Mouse (Mus musculus) CH12.LX (cell line): ENCODE measurements around the gene Pomp. TPM values are rescaled to one million over a fixed set of nuclear protein-coding genes. Genes with fewer than 3 reads are reported as not detected.

Source experiments
- DNase-seq: peaks from one replicate; pipeline ENCODE4 v3.0.0-alpha.2; 2013; ENCODE audit errors: extremely low read depth
- H3K27ac ChIP-seq: 2 replicates; pipeline ENCODE4 v1.5.1; 2012; ENCODE audit warnings: low read depth, mild to moderate bottlenecking, control low read depth, moderate library complexity; ENCODE audit not compliant: insufficient read depth
- H3K27me3 ChIP-seq: replicated peaks from 2 replicates; pipeline ENCODE3; 2012; ENCODE audit warnings: inconsistent platforms
- H3K36me3 ChIP-seq, 2 experiments: replicated peaks in 1 of 2; 2 replicates each; pipeline versions ENCODE3 to v1.6.1; 2012; ENCODE audit warnings: inconsistent platforms in 1 of 2, low read length in 1 of 2, mild to moderate bottlenecking in 1 of 2, mixed read lengths in 1 of 2, moderate library complexity in 1 of 2; ENCODE audit not compliant: control insufficient read depth in 1 of 2, insufficient read depth in 1 of 2
- H3K4me1 ChIP-seq, 2 experiments: 2 replicates each; pipeline ENCODE4 v1.6.1; 2012; ENCODE audit warnings: inconsistent platforms in 1 of 2, moderate library complexity in 1 of 2; ENCODE audit not compliant: insufficient read depth in 2 of 2, control insufficient read depth in 1 of 2
- H3K4me2 ChIP-seq: 2 replicates; pipeline ENCODE4 v1.6.1; 2012; ENCODE audit warnings: low read depth, mild to moderate bottlenecking, control low read depth; ENCODE audit not compliant: poor library complexity, insufficient read depth, severe bottlenecking
- H3K4me3 ChIP-seq, 3 experiments: fragments of 150-350 bp in 1 of 3; sonication (generic) in 1 of 3; replicated peaks in 1 of 3; 2 replicates each; pipeline versions ENCODE3 to v1.5.1; 2011 to 2012; ENCODE audit warnings: low read depth in 2 of 3, low read length in 2 of 3, mild to moderate bottlenecking in 2 of 3, moderate library complexity in 2 of 3, control low read depth in 1 of 3, improper control_type of control experiment in 1 of 3, inconsistent platforms in 1 of 3, mixed read lengths in 1 of 3; ENCODE audit not compliant: poor library complexity in 1 of 3
- H3K79me2 ChIP-seq: replicated peaks from 2 replicates; pipeline ENCODE4 v1.6.1; 2012; ENCODE audit warnings: mild to moderate bottlenecking, moderate library complexity; ENCODE audit not compliant: control insufficient read depth, poor library complexity, insufficient read depth, severe bottlenecking; ENCODE audit errors: extremely low read depth
- H3K9ac ChIP-seq: 2 replicates; pipeline ENCODE4 v1.6.1; 2012; ENCODE audit warnings: low read depth, mild to moderate bottlenecking, control low read depth, moderate library complexity; ENCODE audit not compliant: insufficient read depth
- H3K9me3 ChIP-seq: replicated peaks from 2 replicates; pipeline ENCODE3; 2012; ENCODE audit warnings: low read length, inconsistent platforms, mixed read lengths
- CHD1 ChIP-seq: IDR thresholded peaks from 2 replicates; pipeline ENCODE4 v1.6.1; 2012; ENCODE audit warnings: low read depth, low read length, improper control_type of control experiment, inconsistent platforms
- CHD2 ChIP-seq: IDR thresholded peaks from 2 replicates; pipeline ENCODE4 v1.6.1; 2011; ENCODE audit warnings: low read length, improper control_type of control experiment
- CTCF ChIP-seq, 2 experiments: IDR thresholded peaks in 1 of 2; conservative IDR thresholded peaks in 1 of 2; 2 replicates each; pipeline ENCODE4 v1.5.1; 2011 to 2012; ENCODE audit warnings: low read depth in 2 of 2, low read length in 2 of 2, improper control_type of control experiment in 1 of 2, inconsistent platforms in 1 of 2, mild to moderate bottlenecking in 1 of 2, moderate library complexity in 1 of 2
- E2F4 ChIP-seq: IDR thresholded peaks from 2 replicates; pipeline ENCODE4 v1.6.1; 2011; ENCODE audit warnings: low read depth, low read length, improper control_type of control experiment; ENCODE audit not compliant: insufficient replicate concordance
- ELF1 ChIP-seq: IDR thresholded peaks from 2 replicates; pipeline ENCODE4 v1.6.1; 2014; ENCODE audit warnings: low read depth, mild to moderate bottlenecking, inconsistent platforms, low read length, improper control_type of control experiment
- EP300 ChIP-seq: IDR thresholded peaks from 2 replicates; pipeline ENCODE4 v1.6.1; 2011; ENCODE audit warnings: low read length, improper control_type of control experiment
- HCFC1 ChIP-seq: IDR thresholded peaks from 2 replicates; pipeline ENCODE4 v1.6.1; 2012; ENCODE audit warnings: low read depth, mild to moderate bottlenecking, inconsistent platforms, low read length, improper control_type of control experiment
- JUND ChIP-seq: conservative IDR thresholded peaks from 2 replicates; pipeline ENCODE4 v1.6.1; 2011; ENCODE audit warnings: low read depth, low read length, improper control_type of control experiment
- PAX5 ChIP-seq: IDR thresholded peaks from 2 replicates; pipeline ENCODE4 v1.6.1; 2012; ENCODE audit warnings: low read length, inconsistent platforms, mixed read lengths
- POLR2A ChIP-seq: IDR thresholded peaks from 2 replicates; pipeline ENCODE4 v1.6.1; 2011; ENCODE audit warnings: low read depth, mild to moderate bottlenecking, improper control_type of control experiment, low read length
- RCOR1 ChIP-seq: conservative IDR thresholded peaks from 2 replicates; pipeline ENCODE4 v1.6.1; 2012; ENCODE audit warnings: low read depth, mild to moderate bottlenecking, inconsistent platforms, low read length, improper control_type of control experiment
- SIN3A ChIP-seq: IDR thresholded peaks from 2 replicates; pipeline ENCODE4 v1.6.1; 2012; ENCODE audit warnings: low read length, improper control_type of control experiment, inconsistent platforms
- SMC3 ChIP-seq: IDR thresholded peaks from 2 replicates; pipeline ENCODE4 v1.6.1; 2011; ENCODE audit warnings: low read depth, low read length, improper control_type of control experiment
- UBTF ChIP-seq: IDR thresholded peaks from 2 replicates; pipeline ENCODE4 v1.6.1; 2012; ENCODE audit warnings: low read depth, mild to moderate bottlenecking, inconsistent platforms, low read length, improper control_type of control experiment, moderate library complexity
- USF1 ChIP-seq: IDR thresholded peaks from 2 replicates; pipeline ENCODE4 v1.6.1; 2014; ENCODE audit warnings: low read depth, mild to moderate bottlenecking, inconsistent platforms, low read length, improper control_type of control experiment
- USF2 ChIP-seq: conservative IDR thresholded peaks from 2 replicates; pipeline ENCODE4 v1.6.1; 2011; ENCODE audit warnings: low read depth, low read length, improper control_type of control experiment
- ZC3H11A ChIP-seq: IDR thresholded peaks from 2 replicates; pipeline ENCODE4 v1.6.1; 2012; ENCODE audit warnings: low read depth, mild to moderate bottlenecking, inconsistent platforms, low read length, improper control_type of control experiment
- ZKSCAN1 ChIP-seq: IDR thresholded peaks from 2 replicates; pipeline ENCODE4 v1.6.1; 2012; ENCODE audit warnings: low read depth, inconsistent platforms, low read length, improper control_type of control experiment, borderline replicate concordance
- dilution Hi-C: fragments of 300-500 bp; cut with MboI; formaldehyde crosslinking; loops from 2 replicates; pipeline ENCODE4 v1.14.3; 2020; ENCODE audit warnings: low sequenced_read_pairs; ENCODE audit not compliant: extremely low pct_unique_long_range_greater_than_20kb, extremely low pct_ligation_motif_present
- in situ Hi-C: fragments of 300-500 bp; cut with MboI; formaldehyde crosslinking; loops from 3 replicates; pipeline ENCODE4 v1.14.3; 2019; ENCODE audit warnings: low sequenced_read_pairs, low pct_ligation_motif_present, low pct_unique_long_range_greater_than_20kb, mixed read lengths
- polyA plus RNA-seq: library from polyadenylated mRNA; unstranded; fragments of >175 nt; gene quantifications from 2 replicates; pipeline ENCODE4 v1.2.1, GENCODE M21; 2012; ENCODE audit warnings: low read depth; ENCODE audit not compliant: insufficient read length
- total RNA-seq, 2 experiments: library from RNA; depleted of rRNA; stranded (reverse); fragments of 300-350 nt in 1 of 2; fragments of >200 nt in 1 of 2; gene quantifications; 2 replicates each; pipeline ENCODE4 v1.2.3; 2012 to 2014

Pomp gene
- total and polyA plus RNA-seq, 3 experiments = 164 to 618 (median 303) TPM

- no peak overlapping the region for H3K27ac ChIP-seq
- peaks cover 76 to 95% of the 10 kb centered on the region in 2 experiments for H3K36me3 ChIP-seq
- H3K4me3 ChIP-seq = no peak overlapping the region
- H3K9ac ChIP-seq = no peak overlapping the region
- no peak for DNase-seq
- H3K27me3 ChIP-seq = no peaks in the 10 kb centered on the region
- H3K9me3 ChIP-seq = no peaks in the 10 kb centered on the region
- no peak overlapping the region for H3K4me2 ChIP-seq
- H3K4me1 ChIP-seq = no peaks in the 10 kb centered on the region
- dilution Hi-C loops = no loop called here
- TF ChIP-seq JUND (no peak), ZC3H11A (no peak), E2F4 (no peak), HCFC1 (no peak), CHD1 (no peak), SIN3A (no peak), CHD2 (no peak), EP300 (no peak), CTCF (conservative IDR thresholded peaks at IDR 0.05 in 1 of 2, IDR thresholded peaks at IDR 0.05 in 1 of 2; ENCODE audit: low read depth in 2 of 2, low read length in 2 of 2) (no peak)
- in situ Hi-C loops = no loop called here
- peaks cover 22% of the 10 kb centered on the region for H3K79me2 ChIP-seq
Observed at GRCm38 (mm10) chr5:147869568-147869967, 9.3 kb downstream of the Pomp start.

- Histone ChIP-seq H3K36me3 (peaks cover 78 to 95% of the 10 kb centered on the region in 2 experiments), H3K4me3 (no peak overlapping the region), H3K4me1 (no peaks in the 10 kb centered on the region), H3K9ac (no peak overlapping the region)
- no peak for DNase-seq
- dilution Hi-C loops = no loop called here
- TF ChIP-seq ZC3H11A (no peak), RCOR1 (no peak), POLR2A (no peak), USF2 (no peak), UBTF (no peak), PAX5 (no peak), SMC3 (no peak), USF1 (no peak), ELF1 (no peak), EP300 (no peak), ZKSCAN1 (no peak)
- TF ChIP-seq, all 38 proteins: peak for 0
- Histone ChIP-seq H3K79me2 (peaks cover 19% of the 10 kb centered on the region), H3K27ac (no peak overlapping the region), H3K27me3 (no peaks in the 10 kb centered on the region), H3K9me3 (no peaks in the 10 kb centered on the region), H3K4me2 (no peak overlapping the region)
- in situ Hi-C loops = no loop called here
Observed at GRCm38 (mm10) chr5:147870296-147870695, 10.0 kb downstream of the Pomp start.
